Mouse (Mus musculus) hindbrain, embryonic 15.5 days (tissue): Measurements from ENCODE around the gene H2-Eb1. TPM values are rescaled to one million over a fixed set of nuclear protein-coding genes. Genes with fewer than 3 reads are reported as not detected.
A peak's percentile ranks its signal among the peaks of the same experiment; 100 is the strongest.

Experiments
- ATAC-seq: fragments of 200-750 bp; cut with Nextera tagmentation; 2 replicates; pipeline ENCODE4 v1.8.0; 2017; ENCODE audit warnings: low read depth, moderate number of reproducible peaks, moderate TSS enrichment; ENCODE audit not compliant: low FRiP score
- H3K27ac ChIP-seq: fragments of 300-500 bp; sonication (generic); replicated peaks from 2 replicates; pipeline ENCODE4 v1.5.1; 2015; ENCODE audit warnings: mild to moderate bottlenecking, inconsistent platforms
- H3K27me3 ChIP-seq: fragments of 300-500 bp; sonication (generic); 2 replicates; pipeline ENCODE4 v1.6.1; 2015; ENCODE audit warnings: control low read depth, inconsistent platforms
- H3K36me3 ChIP-seq: fragments of 300-500 bp; sonication (generic); 2 replicates; pipeline ENCODE4 v1.6.1; 2015; ENCODE audit warnings: control low read depth, inconsistent platforms
- H3K4me1 ChIP-seq: fragments of 300-500 bp; sonication (generic); replicated peaks from 2 replicates; pipeline ENCODE4 v1.6.1; 2015; ENCODE audit warnings: control low read depth, inconsistent platforms
- H3K4me2 ChIP-seq: fragments of 300-500 bp; sonication (generic); 2 replicates; pipeline ENCODE4 v1.6.1; 2015; ENCODE audit warnings: moderate library complexity, mild to moderate bottlenecking, inconsistent platforms
- H3K4me3 ChIP-seq: fragments of 300-500 bp; sonication (generic); 2 replicates; pipeline ENCODE4 v1.5.1; 2015; ENCODE audit warnings: mild to moderate bottlenecking, inconsistent platforms
- H3K9ac ChIP-seq: fragments of 300-500 bp; sonication (generic); 2 replicates; pipeline ENCODE4 v1.6.1; 2015; ENCODE audit warnings: inconsistent platforms
- H3K9me3 ChIP-seq: fragments of 300-500 bp; sonication (generic); 2 replicates; pipeline ENCODE4 v1.6.1; 2016; ENCODE audit warnings: control low read depth, inconsistent platforms
- WGBS: fragments of 180-500 bp; shearing (Covaris S2); methylation state at CpG from one replicate; pipeline ENCODE4 v1.1.7; 2015; 5-methylcytosine and 5-hydroxymethylcytosine counted together
- polyA plus RNA-seq: library from polyadenylated mRNA; unstranded; fragments of >200 nt; fragmentation: Nextera tagmentation; extraction: Ambion mirVana; gene quantifications from 2 replicates; pipeline ENCODE4 v1.2.1, GENCODE M21; 2015

Gene H2-Eb1
- polyA plus RNA-seq, 1 experiment from 2014 or later, result 3.4 TPM

- 88% methylated on average over 2 of the region's 2 CpGs for WGBS
- no peaks in the 10 kb centered on the region for H3K9me3 ChIP-seq
- peaks cover 9% of the 10 kb centered on the region for H3K27me3 ChIP-seq
- no peak overlapping the region for H3K4me2 ChIP-seq
- no peak overlapping the region for H3K9ac ChIP-seq
- H3K27ac ChIP-seq, result no peak overlapping the region
- no peaks in the 10 kb centered on the region for H3K36me3 ChIP-seq
- ATAC-seq, result no peak
- no peak overlapping the region for H3K4me3 ChIP-seq
- H3K4me1 ChIP-seq, result peaks cover under 1% of the 10 kb centered on the region; the same call in 1 of the 2 replicates
These were observed 35.4 kb upstream of the H2-Eb1 start for GRCm38 (mm10) chr17:34270230-34270629.

GRCm38 (mm10) chr17:34270940-34271339, 34.7 kb upstream of the H2-Eb1 start:
- H3K9ac ChIP-seq, result no peak overlapping the region
- H3K9me3 ChIP-seq, result no peaks in the 10 kb centered on the region
- H3K27me3 ChIP-seq, result peaks cover 5% of the 10 kb centered on the region; the same call in 1 of the 2 replicates
- H3K36me3 ChIP-seq, result no peaks in the 10 kb centered on the region
- no peak overlapping the region for H3K4me2 ChIP-seq
- H3K27ac ChIP-seq, result no peak overlapping the region
- WGBS, result 69% methylated on average over 2 of the region's 2 CpGs
- no peaks in the 10 kb centered on the region for H3K4me1 ChIP-seq
- H3K4me3 ChIP-seq, result no peak overlapping the region
- no peak for ATAC-seq

GRCm38 (mm10) chr17:34272102-34272501, 33.6 kb upstream of the H2-Eb1 start:
- H3K36me3 ChIP-seq, result no peaks in the 10 kb centered on the region
- ATAC-seq, result no peak
- H3K27me3 ChIP-seq, result no peaks in the 10 kb centered on the region
- no peak overlapping the region for H3K4me3 ChIP-seq
- H3K4me1 ChIP-seq, result no peaks in the 10 kb centered on the region
- H3K9ac ChIP-seq, result no peak overlapping the region
- H3K4me2 ChIP-seq, result no peak overlapping the region
- no peak overlapping the region for H3K27ac ChIP-seq
- H3K9me3 ChIP-seq, result no peaks in the 10 kb centered on the region
- 97% methylated on average over 1 of the region's 1 CpGs for WGBS

GRCm38 (mm10) chr17:34280499-34281038, 25.1 kb upstream of the H2-Eb1 start:
- Histone ChIP-seq H3K4me3 (no peak overlapping the region), H3K4me2 (no peak overlapping the region), H3K4me1 (no peaks in the 10 kb centered on the region), H3K27me3 (no peaks in the 10 kb centered on the region), H3K9me3 (no peaks in the 10 kb centered on the region), H3K27ac (no peak overlapping the region), H3K9ac (no peak overlapping the region), H3K36me3 (no peaks in the 10 kb centered on the region)
- no peak for ATAC-seq
- 87% methylated on average over 1 of the region's 1 CpGs for WGBS

- Histone ChIP-seq H3K4me3 (no peak overlapping the region), H3K4me2 (no peak overlapping the region), H3K9ac (no peak overlapping the region), H3K27ac (no peak overlapping the region), H3K4me1 (no peaks in the 10 kb centered on the region), H3K36me3 (no peaks in the 10 kb centered on the region), H3K27me3 (no peaks in the 10 kb centered on the region), H3K9me3 (no peaks in the 10 kb centered on the region)
- ATAC-seq, result no peak
- WGBS, result 79% methylated on average over 1 of the region's 1 CpGs
These were observed 23.8 kb upstream of the H2-Eb1 start for GRCm38 (mm10) chr17:34281836-34282235.

- no peak for ATAC-seq
- Histone ChIP-seq H3K27ac (no peak overlapping the region), H3K9me3 (no peaks in the 10 kb centered on the region), H3K4me2 (no peak overlapping the region), H3K4me1 (no peaks in the 10 kb centered on the region), H3K36me3 (no peaks in the 10 kb centered on the region), H3K27me3 (no peaks in the 10 kb centered on the region), H3K9ac (no peak overlapping the region), H3K4me3 (no peak overlapping the region)
- 81% methylated on average over 4 of the region's 4 CpGs for WGBS
These were observed 20.3 kb upstream of the H2-Eb1 start for GRCm38 (mm10) chr17:34285371-34285770.

GRCm38 (mm10) chr17:34285848-34286247, 19.8 kb upstream of the H2-Eb1 start:
- no peaks in the 10 kb centered on the region for H3K27me3 ChIP-seq
- H3K27ac ChIP-seq, result no peak overlapping the region
- no peak overlapping the region for H3K9ac ChIP-seq
- H3K36me3 ChIP-seq, result no peaks in the 10 kb centered on the region
- WGBS, result 45% methylated on average over 4 of the region's 4 CpGs
- H3K4me2 ChIP-seq, result no peak overlapping the region
- no peak for ATAC-seq
- no peaks in the 10 kb centered on the region for H3K9me3 ChIP-seq
- H3K4me3 ChIP-seq, result no peak overlapping the region
- H3K4me1 ChIP-seq, result no peaks in the 10 kb centered on the region

GRCm38 (mm10) chr17:34286501-34286900, 19.2 kb upstream of the H2-Eb1 start:
- WGBS, result 83% methylated on average over 5 of the region's 5 CpGs
- Histone ChIP-seq H3K9me3 (no peaks in the 10 kb centered on the region), H3K27me3 (no peaks in the 10 kb centered on the region), H3K9ac (no peak overlapping the region), H3K36me3 (no peaks in the 10 kb centered on the region), H3K4me2 (no peak overlapping the region), H3K27ac (no peak overlapping the region), H3K4me1 (no peaks in the 10 kb centered on the region; the same call in 1 of the 2 replicates), H3K4me3 (no peak overlapping the region)
- no peak for ATAC-seq

GRCm38 (mm10) chr17:34286999-34287398, 18.7 kb upstream of the H2-Eb1 start:
- H3K9ac ChIP-seq, result no peak overlapping the region
- no peak overlapping the region for H3K27ac ChIP-seq
- no peaks in the 10 kb centered on the region; the same call in 1 of the 2 replicates for H3K4me1 ChIP-seq
- no peak for ATAC-seq
- no peak overlapping the region for H3K4me3 ChIP-seq
- H3K36me3 ChIP-seq, result no peaks in the 10 kb centered on the region
- no peak overlapping the region for H3K4me2 ChIP-seq
- H3K9me3 ChIP-seq, result no peaks in the 10 kb centered on the region
- no peaks in the 10 kb centered on the region for H3K27me3 ChIP-seq
- 74% methylated on average over 6 of the region's 6 CpGs for WGBS

- no peaks in the 10 kb centered on the region for H3K9me3 ChIP-seq
- no peaks in the 10 kb centered on the region; the same call in 1 of the 2 replicates for H3K4me1 ChIP-seq
- H3K27me3 ChIP-seq, result no peaks in the 10 kb centered on the region
- no peak within 1 kb of the TSS for H3K4me3 ChIP-seq
- no peaks in the 10 kb centered on the region for H3K36me3 ChIP-seq
- H3K4me2 ChIP-seq, result no peak within 1 kb of the TSS
- ATAC-seq, result peak; percentile 65; the same call in 1 of the 2 replicates
- no peak within 1 kb of the TSS for H3K27ac ChIP-seq
- no peak within 1 kb of the TSS for H3K9ac ChIP-seq
- WGBS, result 15% methylated on average over 8 of the region's 8 CpGs
These were observed 18.0 kb upstream of the H2-Eb1 start, which contains the start of gene H2-Aa for GRCm38 (mm10) chr17:34287648-34288047. Gene H2-Aa, minus strand, starts transcription at chr17:34287823.

- no peak overlapping the region for H3K27ac ChIP-seq
- no peaks in the 10 kb centered on the region for H3K36me3 ChIP-seq
- no peak for ATAC-seq
- H3K9ac ChIP-seq, result no peak overlapping the region
- no peaks in the 10 kb centered on the region; the same call in 1 of the 2 replicates for H3K4me1 ChIP-seq
- H3K4me3 ChIP-seq, result no peak overlapping the region
- no peak overlapping the region for H3K4me2 ChIP-seq
- 77% methylated on average over 3 of the region's 3 CpGs for WGBS
- H3K9me3 ChIP-seq, result no peaks in the 10 kb centered on the region
- H3K27me3 ChIP-seq, result no peaks in the 10 kb centered on the region
These were observed 17.5 kb upstream of the H2-Eb1 start for GRCm38 (mm10) chr17:34288131-34288530.

GRCm38 (mm10) chr17:34291609-34292008, 14.1 kb upstream of the H2-Eb1 start:
- H3K4me2 ChIP-seq, result 0 out of 2 replicates have a peak overlapping the region, but pooled peaks have one; percentile 15
- H3K4me3 ChIP-seq, result no peak overlapping the region
- 11% methylated on average over 8 of the region's 8 CpGs for WGBS
- no peak overlapping the region for H3K9ac ChIP-seq
- peaks cover 7% of the 10 kb centered on the region for H3K4me1 ChIP-seq
- H3K27me3 ChIP-seq, result no peaks in the 10 kb centered on the region
- no peak overlapping the region for H3K27ac ChIP-seq
- H3K9me3 ChIP-seq, result no peaks in the 10 kb centered on the region
- ATAC-seq, result peak; percentile 89
- H3K36me3 ChIP-seq, result no peaks in the 10 kb centered on the region

GRCm38 (mm10) chr17:34292570-34292969, 13.1 kb upstream of the H2-Eb1 start:
- H3K27ac ChIP-seq, result no peak overlapping the region
- H3K4me2 ChIP-seq, result no peak overlapping the region
- no peak overlapping the region for H3K4me3 ChIP-seq
- no peak for ATAC-seq
- H3K36me3 ChIP-seq, result no peaks in the 10 kb centered on the region
- H3K27me3 ChIP-seq, result no peaks in the 10 kb centered on the region
- no peak overlapping the region for H3K9ac ChIP-seq
- no peaks in the 10 kb centered on the region for H3K9me3 ChIP-seq
- WGBS, result 96% methylated on average over 4 of the region's 4 CpGs
- H3K4me1 ChIP-seq, result peaks cover 8% of the 10 kb centered on the region
